Mouse (Mus musculus) stomach, embryonic 15.5 days (tissue): Measurements from ENCODE around the gene 7530416G11Rik. TPM values are rescaled to one million over a fixed set of nuclear protein-coding genes. Genes with fewer than 3 reads are reported as not detected.

ENCODE experiments used
- ATAC-seq: fragments of 200-750 bp; cut with Nextera tagmentation; 2 replicates; pipeline ENCODE4 v1.8.0; 2017; ENCODE audit warnings: low read depth, moderate number of reproducible peaks, moderate TSS enrichment; ENCODE audit not compliant: insufficient read depth, low FRiP score
- H3K27ac ChIP-seq: fragments of 300-500 bp; sonication (generic); 2 replicates; pipeline ENCODE4 v1.5.1; 2015; ENCODE audit warnings: mild to moderate bottlenecking, inconsistent platforms
- H3K27me3 ChIP-seq: fragments of 300-500 bp; sonication (generic); replicated peaks from 2 replicates; pipeline ENCODE4 v1.6.1; 2015; ENCODE audit warnings: inconsistent platforms
- H3K36me3 ChIP-seq: fragments of 300-500 bp; sonication (generic); 2 replicates; pipeline ENCODE4 v1.6.1; 2015; ENCODE audit warnings: inconsistent platforms
- H3K4me1 ChIP-seq: fragments of 300-500 bp; sonication (generic); 2 replicates; pipeline ENCODE4 v1.6.1; 2015; ENCODE audit warnings: inconsistent platforms
- H3K4me2 ChIP-seq: fragments of 300-500 bp; sonication (generic); 2 replicates; pipeline ENCODE4 v1.6.1; 2015; ENCODE audit warnings: mild to moderate bottlenecking, inconsistent platforms
- H3K4me3 ChIP-seq: fragments of 300-500 bp; sonication (generic); replicated peaks from 2 replicates; pipeline ENCODE4 v1.5.1; 2015; ENCODE audit warnings: inconsistent platforms
- H3K9ac ChIP-seq: fragments of 300-500 bp; sonication (generic); 2 replicates; pipeline ENCODE4 v1.6.1; 2015; ENCODE audit warnings: inconsistent platforms
- H3K9me3 ChIP-seq: fragments of 300-500 bp; sonication (generic); 2 replicates; pipeline ENCODE4 v1.6.1; 2016; ENCODE audit warnings: inconsistent platforms
- WGBS: fragments of 180-500 bp; shearing (Covaris S2); methylation state at CpG from one replicate; pipeline ENCODE4 v1.1.7; 2015; 5-methylcytosine and 5-hydroxymethylcytosine counted together
- polyA plus RNA-seq: library from polyadenylated mRNA; unstranded; fragments of >200 nt; fragmentation: Nextera tagmentation; extraction: Ambion mirVana; gene quantifications from 2 replicates; pipeline ENCODE4 v1.2.1, GENCODE M21; 2015

Gene 7530416G11Rik
- polyA plus RNA-seq, 1 experiment from 2014 or later = not detected

GRCm38 (mm10) chr15:85507370-85508014 lies 4.5 kb upstream of the 7530416G11Rik start:
- no peak overlapping the region for H3K4me2 ChIP-seq
- no peaks in the 10 kb centered on the region for H3K9me3 ChIP-seq
- H3K27me3 ChIP-seq = no peaks in the 10 kb centered on the region
- H3K4me1 ChIP-seq = 0 out of 2 replicates have a peak, but pooled peaks cover 3% of the 10 kb centered on the region
- no peak overlapping the region for H3K9ac ChIP-seq
- no peak overlapping the region for H3K27ac ChIP-seq
- ATAC-seq = no peak
- no peaks in the 10 kb centered on the region for H3K36me3 ChIP-seq
- 66% methylated on average over 32 of the region's 32 CpGs for WGBS
- no peak overlapping the region for H3K4me3 ChIP-seq

DNA sequence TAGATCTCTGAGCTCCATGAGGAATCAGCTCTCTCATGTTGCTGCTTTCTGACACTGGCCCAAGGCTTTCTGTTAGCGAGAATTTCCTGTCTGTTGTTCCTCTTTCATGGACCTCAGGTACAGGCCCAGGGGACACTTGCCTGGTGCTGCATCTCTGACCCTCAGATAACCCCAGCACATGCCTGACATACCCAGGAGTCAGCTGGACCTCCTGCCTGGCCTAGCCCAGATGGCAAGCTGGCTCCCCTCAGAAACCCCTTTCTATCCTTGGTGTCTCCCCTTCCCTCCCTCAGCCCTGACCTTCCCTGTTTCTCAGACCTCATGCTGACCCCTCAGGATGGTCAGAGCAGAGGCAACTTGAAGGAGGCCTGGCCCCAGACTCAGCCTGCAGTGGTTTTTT lies 3.7 kb upstream of the 7530416G11Rik start:
- no peak overlapping the region for H3K4me3 ChIP-seq
- no peak overlapping the region for H3K27ac ChIP-seq
- no peaks in the 10 kb centered on the region for H3K36me3 ChIP-seq
- H3K9ac ChIP-seq = no peak overlapping the region
- no peaks in the 10 kb centered on the region for H3K27me3 ChIP-seq
- 0 out of 2 replicates have a peak, but pooled peaks cover 3% of the 10 kb centered on the region for H3K4me1 ChIP-seq
- H3K9me3 ChIP-seq = no peaks in the 10 kb centered on the region
- ATAC-seq = no peak
- WGBS = 57% methylated on average over 1 of the region's 1 CpGs
- no peak overlapping the region for H3K4me2 ChIP-seq

DNA sequence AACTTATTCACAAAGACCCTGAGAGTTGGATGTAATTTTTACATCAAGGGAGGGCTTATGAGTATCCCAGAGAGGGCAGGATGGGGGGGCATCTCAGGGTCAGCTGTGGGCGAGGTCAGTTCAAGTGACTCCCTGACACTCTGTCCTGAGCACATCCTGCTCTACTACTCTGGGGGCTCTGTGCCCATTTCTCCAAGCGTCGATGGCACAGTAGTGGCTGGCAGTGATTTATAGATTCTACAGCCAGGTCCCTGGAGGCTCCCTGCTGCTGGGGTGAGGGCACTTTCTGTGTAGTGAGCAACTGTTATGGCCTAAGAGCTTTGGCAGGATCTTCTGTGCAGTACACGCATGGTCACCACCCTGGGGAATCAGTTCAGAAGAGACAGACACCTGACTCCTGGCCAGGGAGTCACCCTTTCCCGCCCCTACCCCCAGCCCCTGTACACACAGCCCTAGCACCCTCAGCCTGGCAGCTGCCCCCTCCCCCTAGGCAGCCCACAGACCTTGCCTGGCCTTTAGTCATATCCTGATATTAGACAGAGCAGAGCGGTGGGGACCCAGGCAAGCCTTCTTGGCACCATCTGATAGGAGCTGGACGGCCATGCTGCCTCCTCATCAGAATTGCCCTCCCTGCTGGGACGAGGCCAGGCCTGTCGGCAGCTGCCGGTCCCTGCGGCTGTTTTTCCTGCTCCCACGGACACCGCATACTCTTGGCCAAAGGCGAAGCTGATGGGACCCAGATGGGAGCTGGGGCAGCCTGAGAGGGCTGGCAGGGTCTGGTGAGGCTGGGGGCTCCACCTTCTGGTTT lies 2.3 kb upstream of the 7530416G11Rik start:
- no peaks in the 10 kb centered on the region for H3K27me3 ChIP-seq
- H3K4me3 ChIP-seq = no peak overlapping the region
- 0 out of 2 replicates have a peak, but pooled peaks cover 3% of the 10 kb centered on the region for H3K4me1 ChIP-seq
- ATAC-seq = no peak
- H3K27ac ChIP-seq = no peak overlapping the region
- H3K9me3 ChIP-seq = no peaks in the 10 kb centered on the region
- H3K9ac ChIP-seq = no peak overlapping the region
- no peaks in the 10 kb centered on the region for H3K36me3 ChIP-seq
- H3K4me2 ChIP-seq = no peak overlapping the region
- 57% methylated on average over 14 of the region's 14 CpGs for WGBS

DNA sequence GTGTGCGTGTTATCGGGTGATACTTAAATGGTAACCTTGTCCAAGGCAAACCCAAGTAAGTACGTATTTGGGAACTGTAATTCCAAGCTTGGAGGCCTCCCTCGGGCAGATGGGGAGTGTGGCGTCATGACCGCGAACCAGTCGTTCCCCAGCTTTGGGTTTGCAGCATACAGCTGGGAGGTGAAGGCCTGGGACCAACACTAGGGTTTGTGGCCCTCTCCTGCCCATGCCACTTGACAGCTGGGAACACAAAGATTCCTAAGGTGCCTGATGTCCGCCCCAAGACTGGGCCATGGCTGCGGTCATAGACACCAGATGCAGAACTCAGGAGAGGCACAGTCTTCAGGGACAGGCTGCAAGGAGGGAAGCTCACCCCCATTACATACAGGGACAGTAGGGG lies 2.8 kb downstream of the 7530416G11Rik start:
- Histone ChIP-seq H3K27me3 (no peaks in the 10 kb centered on the region), H3K36me3 (no peaks in the 10 kb centered on the region), H3K4me1 (no peaks in the 10 kb centered on the region), H3K4me3 (no peak overlapping the region), H3K9ac (no peak overlapping the region), H3K4me2 (no peak overlapping the region), H3K9me3 (no peaks in the 10 kb centered on the region), H3K27ac (no peak overlapping the region)
- WGBS = 85% methylated on average over 10 of the region's 10 CpGs
- no peak for ATAC-seq

- Histone ChIP-seq H3K4me1 (no peaks in the 10 kb centered on the region), H3K27ac (no peak overlapping the region), H3K27me3 (no peaks in the 10 kb centered on the region), H3K9me3 (no peaks in the 10 kb centered on the region), H3K9ac (no peak overlapping the region), H3K4me2 (no peak overlapping the region), H3K4me3 (no peak overlapping the region), H3K36me3 (no peaks in the 10 kb centered on the region)
- ATAC-seq = no peak
- WGBS = 51% methylated on average over 10 of the region's 10 CpGs
Measured at GRCm38 (mm10) chr15:85497981-85498475, 5.0 kb downstream of the 7530416G11Rik start.

- Histone ChIP-seq H3K27ac (no peak overlapping the region), H3K27me3 (no peaks in the 10 kb centered on the region), H3K9me3 (no peaks in the 10 kb centered on the region), H3K9ac (no peak overlapping the region), H3K4me2 (no peak overlapping the region), H3K4me1 (no peaks in the 10 kb centered on the region), H3K4me3 (no peak overlapping the region), H3K36me3 (no peaks in the 10 kb centered on the region)
- ATAC-seq = no peak
- 75% methylated on average over 4 of the region's 4 CpGs for WGBS
Measured at GRCm38 (mm10) chr15:85497548-85497947, 5.5 kb downstream of the 7530416G11Rik start.

DNA sequence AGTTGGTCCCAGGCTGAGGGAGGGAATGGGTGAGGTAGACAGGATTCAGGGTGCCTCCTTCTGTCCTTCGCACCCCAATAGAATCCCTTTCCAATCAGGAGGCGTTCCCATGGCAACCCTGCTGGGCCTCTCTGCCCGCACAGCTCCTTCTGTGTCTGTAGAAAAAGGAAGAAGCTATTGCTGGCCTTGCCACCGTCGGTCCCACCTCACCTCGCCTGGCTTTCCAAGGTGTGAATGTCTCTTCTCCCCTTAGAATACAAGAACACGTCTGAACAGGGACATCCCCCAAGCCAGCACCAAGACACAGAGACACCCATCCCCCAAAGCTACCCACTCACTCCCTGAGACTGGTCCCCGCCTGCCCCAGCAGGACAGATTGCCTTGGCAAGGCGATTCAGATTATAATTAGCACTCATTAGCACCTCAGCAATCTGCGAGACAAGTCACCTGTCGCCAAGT lies 8.8 kb downstream of the 7530416G11Rik start:
- H3K4me3 ChIP-seq = no peak overlapping the region
- no peak for ATAC-seq
- H3K27me3 ChIP-seq = no peaks in the 10 kb centered on the region
- no peak overlapping the region for H3K4me2 ChIP-seq
- no peaks in the 10 kb centered on the region for H3K9me3 ChIP-seq
- no peaks in the 10 kb centered on the region for H3K36me3 ChIP-seq
- no peak overlapping the region for H3K9ac ChIP-seq
- no peak overlapping the region for H3K27ac ChIP-seq
- H3K4me1 ChIP-seq = no peaks in the 10 kb centered on the region
- WGBS = 14% methylated on average over 11 of the region's 11 CpGs

GRCm38 (mm10) chr15:85489751-85490150 lies 13.3 kb downstream of the 7530416G11Rik start:
- Histone ChIP-seq H3K27me3 (no peaks in the 10 kb centered on the region), H3K4me2 (no peak overlapping the region), H3K27ac (no peak overlapping the region), H3K9me3 (no peaks in the 10 kb centered on the region), H3K36me3 (no peaks in the 10 kb centered on the region), H3K4me1 (no peaks in the 10 kb centered on the region), H3K4me3 (no peak overlapping the region), H3K9ac (no peak overlapping the region)
- no peak for ATAC-seq
- WGBS = 84% methylated on average over 7 of the region's 7 CpGs

GRCm38 (mm10) chr15:85488900-85489299 lies 14.1 kb downstream of the 7530416G11Rik start:
- 77% methylated on average over 10 of the region's 10 CpGs for WGBS
- Histone ChIP-seq H3K9ac (no peak overlapping the region), H3K4me3 (no peak overlapping the region), H3K27me3 (no peaks in the 10 kb centered on the region), H3K4me1 (no peaks in the 10 kb centered on the region), H3K36me3 (no peaks in the 10 kb centered on the region), H3K4me2 (no peak overlapping the region), H3K27ac (no peak overlapping the region), H3K9me3 (no peaks in the 10 kb centered on the region)
- ATAC-seq = no peak

DNA sequence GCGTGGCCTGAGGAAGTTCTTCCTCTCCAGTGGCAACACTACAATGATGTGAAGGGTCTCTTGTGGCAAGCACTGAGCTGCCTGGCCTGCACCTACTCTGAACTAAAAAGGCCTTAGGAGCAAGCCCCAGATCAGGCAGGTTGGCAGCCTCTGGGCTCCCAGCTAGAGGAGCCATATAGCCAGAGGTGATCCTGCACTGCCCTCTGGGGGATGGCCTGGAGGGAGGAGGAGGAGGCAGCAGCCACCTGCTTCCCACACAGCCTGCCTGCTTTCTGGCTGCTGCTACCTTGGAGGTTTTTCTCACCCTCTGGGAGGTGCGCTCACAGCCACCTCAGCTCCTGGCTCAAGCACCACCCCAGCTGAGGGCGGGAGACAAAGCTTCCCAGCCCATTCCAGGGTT lies 22.4 kb downstream of the 7530416G11Rik start:
- Histone ChIP-seq H3K4me3 (no peak overlapping the region), H3K27ac (no peak overlapping the region), H3K27me3 (no peaks in the 10 kb centered on the region), H3K9ac (no peak overlapping the region), H3K4me1 (0 out of 2 replicates have a peak, but pooled peaks cover 9% of the 10 kb centered on the region), H3K36me3 (no peaks in the 10 kb centered on the region), H3K4me2 (no peak overlapping the region), H3K9me3 (no peaks in the 10 kb centered on the region)
- ATAC-seq = peak; percentile 51; the same call in 1 of the 2 replicates
- WGBS = 31% methylated on average over 3 of the region's 3 CpGs

- 39% methylated on average over 5 of the region's 5 CpGs for WGBS
- peak; percentile 68; the same call in 1 of the 2 replicates for ATAC-seq
- Histone ChIP-seq H3K27me3 (no peaks in the 10 kb centered on the region), H3K9ac (no peak overlapping the region), H3K27ac (no peak overlapping the region), H3K9me3 (no peaks in the 10 kb centered on the region), H3K4me1 (0 out of 2 replicates have a peak, but pooled peaks cover 9% of the 10 kb centered on the region), H3K4me2 (no peak overlapping the region), H3K4me3 (no peak overlapping the region), H3K36me3 (no peaks in the 10 kb centered on the region)
Measured at GRCm38 (mm10) chr15:85479919-85480318, 23.1 kb downstream of the 7530416G11Rik start.

- H3K27me3 ChIP-seq = no peaks in the 10 kb centered on the region
- H3K27ac ChIP-seq = no peak overlapping the region
- 0 out of 2 replicates have a peak, but pooled peaks cover 9% of the 10 kb centered on the region for H3K4me1 ChIP-seq
- no peak overlapping the region for H3K4me2 ChIP-seq
- ATAC-seq = no peak
- H3K9me3 ChIP-seq = no peaks in the 10 kb centered on the region
- 73% methylated on average over 12 of the region's 12 CpGs for WGBS
- H3K9ac ChIP-seq = no peak overlapping the region
- H3K4me3 ChIP-seq = no peak overlapping the region
- H3K36me3 ChIP-seq = no peaks in the 10 kb centered on the region
Measured at GRCm38 (mm10) chr15:85479365-85479764, 23.7 kb downstream of the 7530416G11Rik start.
